Mouse (Mus musculus) midbrain, embryonic 14.5 days (tissue): ENCODE data around the gene Olfr1394. TPM values are rescaled to one million over a fixed set of nuclear protein-coding genes. Genes with fewer than 3 reads are reported as not detected.

Source experiments
- ATAC-seq: fragments of 200-750 bp; cut with Nextera tagmentation; 2 replicates; pipeline ENCODE4 v1.8.0; 2017; ENCODE audit warnings: moderate number of reproducible peaks, moderate library complexity; ENCODE audit not compliant: low FRiP score, low TSS enrichment
- DNase-seq: peaks from one replicate; pipeline ENCODE4 v3.0.0-alpha.2; 2015
- H3K27ac ChIP-seq: fragments of 300-500 bp; sonication (generic); replicated peaks from 2 replicates; pipeline ENCODE4 v1.5.1; 2014; ENCODE audit warnings: mild to moderate bottlenecking, low read depth, low read length, moderate library complexity
- H3K27me3 ChIP-seq: fragments of 300-500 bp; sonication (generic); 2 replicates; pipeline ENCODE4 v1.6.1; 2014; ENCODE audit warnings: low read length, control low read depth, mixed read lengths; ENCODE audit not compliant: control insufficient read depth, insufficient read depth
- H3K36me3 ChIP-seq: fragments of 300-500 bp; sonication (generic); 2 replicates; pipeline ENCODE4 v1.6.1; 2014; ENCODE audit warnings: low read length, control low read depth; ENCODE audit not compliant: control insufficient read depth, insufficient read depth
- H3K4me1 ChIP-seq: fragments of 300-500 bp; sonication (generic); 2 replicates; pipeline ENCODE4 v1.6.1; 2014; ENCODE audit warnings: mild to moderate bottlenecking, antibody characterized with exemption, low read length, control low read depth; ENCODE audit not compliant: control insufficient read depth, insufficient read depth
- H3K4me2 ChIP-seq: fragments of 300-500 bp; sonication (generic); 2 replicates; pipeline ENCODE4 v1.6.1; 2014; ENCODE audit warnings: mild to moderate bottlenecking, low read length, moderate library complexity
- H3K4me3 ChIP-seq: fragments of 300-500 bp; sonication (generic); replicated peaks from 2 replicates; pipeline ENCODE4 v1.5.1; 2014; ENCODE audit warnings: low read depth, low read length
- H3K9ac ChIP-seq: fragments of 300-500 bp; sonication (generic); replicated peaks from 2 replicates; pipeline ENCODE4 v1.6.1; 2014; ENCODE audit warnings: mild to moderate bottlenecking, low read length, moderate library complexity
- H3K9me3 ChIP-seq: fragments of 300-500 bp; sonication (generic); 2 replicates; pipeline ENCODE4 v1.6.1; 2016; ENCODE audit warnings: low read length, control low read depth, mixed read lengths; ENCODE audit not compliant: control insufficient read depth
- WGBS: fragments of 180-500 bp; shearing (Covaris S2); extraction: QIAGEN DNeasy Blood & Tissue Kit; methylation state at CpG from one replicate; pipeline ENCODE4 v1.1.7; 2014; 5-methylcytosine and 5-hydroxymethylcytosine counted together
- polyA plus RNA-seq: library from polyadenylated mRNA; unstranded; fragments of >200 nt; fragmentation: Nextera tagmentation; extraction: Ambion mirVana; gene quantifications from 2 replicates; pipeline ENCODE4 v1.2.1, GENCODE M21; 2014

The Olfr1394 gene
- not detected in 2 replicates for polyA plus RNA-seq

GRCm38 (mm10) chr11:49154077-49154476 lies at the start of gene Olfr1394:
Gene Olfr1394 (plus strand): TSS chr11:49154377.
- no peak for DNase-seq
- no peaks in the 10 kb centered on the region for H3K4me1 ChIP-seq
- no peaks in the 10 kb centered on the region for H3K9me3 ChIP-seq
- no peak for ATAC-seq
- H3K27ac ChIP-seq: no peak within 1 kb of the TSS
- no peak within 1 kb of the TSS for H3K4me2 ChIP-seq
- H3K9ac ChIP-seq: no peak within 1 kb of the TSS
- H3K4me3 ChIP-seq: no peak within 1 kb of the TSS
- no peaks in the 10 kb centered on the region for H3K27me3 ChIP-seq
- 84% methylated on average over 1 of the region's 1 CpGs for WGBS
- H3K36me3 ChIP-seq: no peaks in the 10 kb centered on the region

DNA sequence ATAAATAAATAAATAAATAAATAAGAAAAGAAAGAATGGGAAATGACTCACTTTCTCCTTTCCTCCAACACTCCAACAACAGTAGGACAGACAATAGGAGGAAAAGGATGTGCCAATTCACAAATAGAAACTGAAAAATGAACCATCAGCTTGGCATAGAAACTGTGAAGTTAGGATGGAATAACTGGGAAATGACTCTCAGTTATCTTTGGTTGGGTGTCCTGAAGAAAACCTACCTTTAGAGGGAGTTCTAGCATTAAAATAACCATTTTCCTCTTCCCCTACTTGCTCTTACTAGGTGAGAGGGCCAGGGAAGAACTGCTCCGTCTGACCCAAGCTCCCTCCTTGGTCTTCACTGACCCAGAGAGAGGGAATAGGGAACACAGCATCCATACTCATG lies 48.4 kb upstream of the Olfr1394 start:
- WGBS: 76% methylated on average over 1 of the region's 1 CpGs
- no peak overlapping the region for H3K4me2 ChIP-seq
- ATAC-seq (no peak), DNase-seq (no peak)
- H3K4me1 ChIP-seq: no peaks in the 10 kb centered on the region
- H3K9me3 ChIP-seq: no peaks in the 10 kb centered on the region
- H3K36me3 ChIP-seq: no peaks in the 10 kb centered on the region
- no peak overlapping the region for H3K9ac ChIP-seq
- no peaks in the 10 kb centered on the region for H3K27me3 ChIP-seq
- no peak overlapping the region for H3K27ac ChIP-seq
- H3K4me3 ChIP-seq: no peak overlapping the region

- DNase-seq: no peak
- no peaks in the 10 kb centered on the region for H3K36me3 ChIP-seq
- no peak overlapping the region for H3K9ac ChIP-seq
- no peaks in the 10 kb centered on the region for H3K4me1 ChIP-seq
- no peak overlapping the region for H3K27ac ChIP-seq
- no peak for ATAC-seq
- H3K27me3 ChIP-seq: no peaks in the 10 kb centered on the region
- H3K4me3 ChIP-seq: no peak overlapping the region
- H3K4me2 ChIP-seq: no peak overlapping the region
- H3K9me3 ChIP-seq: no peaks in the 10 kb centered on the region
- 71% methylated on average over 10 of the region's 10 CpGs for WGBS
Measured at GRCm38 (mm10) chr11:49107650-49108537, 46.3 kb upstream of the Olfr1394 start.

DNA sequence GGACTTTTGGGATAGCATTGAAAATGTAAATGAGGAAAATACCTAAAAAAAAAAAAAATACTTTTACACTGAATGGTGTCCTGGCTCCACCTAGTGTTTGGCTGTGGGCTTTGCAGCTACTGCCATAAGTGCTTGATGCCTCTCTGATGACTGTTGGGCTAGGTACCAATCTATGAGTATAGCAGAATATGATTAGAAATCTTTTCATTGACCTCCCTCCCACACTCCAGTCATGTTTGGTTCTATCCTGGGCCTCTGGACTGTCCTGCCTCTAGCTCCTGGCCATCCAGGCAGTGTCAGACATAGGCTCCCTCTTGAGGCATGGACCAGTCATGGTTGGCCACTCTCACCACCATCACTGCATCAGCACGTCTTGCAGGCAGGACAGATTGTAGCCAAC lies 45.3 kb upstream of the Olfr1394 start:
- H3K36me3 ChIP-seq: no peaks in the 10 kb centered on the region
- H3K9me3 ChIP-seq: no peaks in the 10 kb centered on the region
- no peak overlapping the region for H3K9ac ChIP-seq
- H3K4me3 ChIP-seq: no peak overlapping the region
- ATAC-seq (no peak), DNase-seq (peak; percentile 58)
- H3K27me3 ChIP-seq: no peaks in the 10 kb centered on the region
- WGBS: 27% methylated on average over 1 of the region's 1 CpGs
- no peak overlapping the region for H3K4me2 ChIP-seq
- H3K4me1 ChIP-seq: no peaks in the 10 kb centered on the region
- H3K27ac ChIP-seq: no peak overlapping the region

- Histone ChIP-seq H3K27ac (no peak overlapping the region), H3K4me2 (no peak overlapping the region), H3K27me3 (no peaks in the 10 kb centered on the region), H3K36me3 (no peaks in the 10 kb centered on the region), H3K9ac (no peak overlapping the region), H3K9me3 (no peaks in the 10 kb centered on the region), H3K4me1 (no peaks in the 10 kb centered on the region), H3K4me3 (no peak overlapping the region)
- ATAC-seq (no peak), DNase-seq (no peak)
- 75% methylated on average over 1 of the region's 1 CpGs for WGBS
Measured at GRCm38 (mm10) chr11:49111000-49111399, 43.2 kb upstream of the Olfr1394 start.

DNA sequence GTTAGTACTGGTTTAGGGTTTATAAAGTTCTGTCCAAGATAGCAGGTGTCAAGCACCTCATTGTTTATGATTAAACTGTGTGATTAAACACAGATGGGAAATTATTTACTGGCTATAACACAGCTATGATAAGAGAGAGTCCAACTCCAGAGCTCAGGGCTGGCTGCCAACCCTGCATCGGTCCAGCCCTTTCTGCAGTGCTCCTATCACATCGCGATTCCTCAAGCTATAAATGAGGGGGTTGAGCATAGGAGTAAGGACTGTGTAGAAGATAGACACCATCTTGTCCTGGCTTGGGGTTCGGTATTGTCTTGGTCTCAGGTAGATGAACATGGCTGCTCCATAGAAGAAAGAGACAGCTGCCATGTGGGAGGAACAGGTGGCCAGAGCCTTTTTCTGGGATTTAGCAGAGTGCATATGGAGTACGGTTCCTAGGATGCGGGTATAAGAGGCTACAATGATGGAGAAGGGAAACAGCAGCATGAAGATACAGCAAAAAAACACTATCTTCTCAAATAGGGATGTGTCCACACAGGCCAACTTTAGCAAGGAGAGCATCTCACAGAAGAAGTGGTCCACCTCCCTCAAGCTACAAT lies 41.5 kb upstream of the Olfr1394 start:
- Histone ChIP-seq H3K4me2 (no peak overlapping the region), H3K4me3 (no peak overlapping the region), H3K36me3 (no peaks in the 10 kb centered on the region), H3K9ac (no peak overlapping the region), H3K4me1 (no peaks in the 10 kb centered on the region), H3K27ac (no peak overlapping the region), H3K9me3 (no peaks in the 10 kb centered on the region), H3K27me3 (no peaks in the 10 kb centered on the region)
- DNase-seq: no peak
- 93% methylated on average over 6 of the region's 6 CpGs for WGBS
- ATAC-seq: no peak

- H3K9ac ChIP-seq: no peak overlapping the region
- no peaks in the 10 kb centered on the region for H3K36me3 ChIP-seq
- DNase-seq: no peak
- WGBS: 88% methylated on average over 2 of the region's 2 CpGs
- ATAC-seq: no peak
- no peak overlapping the region for H3K27ac ChIP-seq
- no peaks in the 10 kb centered on the region for H3K4me1 ChIP-seq
- H3K4me2 ChIP-seq: no peak overlapping the region
- no peaks in the 10 kb centered on the region for H3K27me3 ChIP-seq
- H3K9me3 ChIP-seq: no peaks in the 10 kb centered on the region
- H3K4me3 ChIP-seq: no peak overlapping the region
Measured at GRCm38 (mm10) chr11:49114158-49114557, 40.0 kb upstream of the Olfr1394 start.

- Histone ChIP-seq H3K9me3 (no peaks in the 10 kb centered on the region), H3K9ac (no peak within 1 kb of the TSS)
Measured at GRCm38 (mm10) chr11:49114774-49115173, 39.4 kb upstream of the Olfr1394 start, which contains the start of gene Olfr1396. Gene Olfr1396 (minus strand): TSS chr11:49114874.

GRCm38 (mm10) chr11:49119635-49120034 lies 34.5 kb upstream of the Olfr1394 start:
- 84% methylated on average over 3 of the region's 3 CpGs for WGBS
- no peaks in the 10 kb centered on the region for H3K9me3 ChIP-seq
- H3K36me3 ChIP-seq: no peaks in the 10 kb centered on the region
- H3K4me3 ChIP-seq: no peak overlapping the region
- H3K4me2 ChIP-seq: no peak overlapping the region
- DNase-seq (no peak), ATAC-seq (no peak)
- no peak overlapping the region for H3K27ac ChIP-seq
- H3K4me1 ChIP-seq: no peaks in the 10 kb centered on the region
- H3K9ac ChIP-seq: no peak overlapping the region
- no peaks in the 10 kb centered on the region for H3K27me3 ChIP-seq

More at GRCm38 (mm10) chr11:49114774-49115173, 39.4 kb upstream of the Olfr1394 start, which contains the start of gene Olfr1396:
- no peak within 1 kb of the TSS for H3K4me3 ChIP-seq
- H3K4me1 ChIP-seq: no peaks in the 10 kb centered on the region
- no peaks in the 10 kb centered on the region for H3K27me3 ChIP-seq
- DNase-seq (no peak), ATAC-seq (no peak)
- no peak within 1 kb of the TSS for H3K27ac ChIP-seq
- no peaks in the 10 kb centered on the region for H3K36me3 ChIP-seq
- H3K4me2 ChIP-seq: no peak within 1 kb of the TSS
